Mouse (Mus musculus): ENCODE results near the gene Polr3c. TPM values are rescaled to one million over a fixed set of nuclear protein-coding genes. Genes with fewer than 3 reads are reported as not detected.

Gene Polr3c
- polyA plus RNA-seq, 1 experiment: 43.0 TPM

DNA sequence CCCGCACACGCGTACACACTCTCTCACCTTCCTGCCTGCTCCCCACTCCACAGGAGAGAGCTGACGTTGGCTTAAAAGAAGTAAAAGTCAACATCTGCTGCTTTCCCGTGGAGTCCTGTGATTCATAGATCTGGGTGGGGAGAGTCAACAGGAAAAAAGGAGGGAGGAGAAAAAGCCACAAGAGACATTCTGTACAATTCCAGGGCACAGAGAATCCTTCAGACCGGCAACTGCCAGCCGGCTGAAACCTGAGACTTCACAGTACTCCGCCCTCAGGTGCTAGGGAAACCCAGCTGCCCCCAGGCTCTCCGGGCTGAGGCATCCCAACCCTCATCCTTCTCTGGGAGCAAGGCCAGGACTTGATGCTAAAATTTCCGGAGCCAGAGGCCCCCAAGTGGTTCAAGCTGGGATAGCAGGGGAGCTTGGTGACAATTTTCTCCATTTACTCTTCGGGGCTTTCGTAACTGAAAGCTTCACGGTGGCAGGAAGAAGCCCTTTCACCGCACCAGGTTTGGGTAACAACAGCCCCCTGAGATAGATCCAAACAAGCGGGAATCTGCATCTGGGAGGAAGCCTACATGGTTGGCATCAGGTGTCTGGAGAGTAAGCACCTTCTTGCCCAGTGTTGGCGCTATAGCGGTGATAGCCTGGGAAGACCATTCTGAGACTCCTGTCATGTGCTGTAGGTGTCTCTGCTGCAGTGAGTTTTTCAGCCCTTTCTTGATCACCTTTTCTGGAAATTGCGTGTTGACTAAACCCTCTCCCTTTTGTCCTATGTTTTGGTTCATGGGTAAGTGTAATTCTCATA, 63.8 kb downstream of the Polr3c start:
- Histone ChIP-seq H3K9ac (ENCODE audit: low read depth, poor library complexity, severe bottlenecking) (peak overlapping the region; percentile 34), H3K36me3 (ENCODE audit: control insufficient read depth, insufficient read depth, low read length, poor library complexity, severe bottlenecking) (no peaks in the 10 kb centered on the region), H3K4me3 (ENCODE audit: low read depth, low read length) (peak overlapping the region; percentile 54), H3K4me1 (ENCODE audit: control insufficient read depth, insufficient read depth, low read length) (no peaks in the 10 kb centered on the region), H3K27ac (ENCODE audit: insufficient read depth, low read length) (peak overlapping the region; percentile 73), H3K27me3 (ENCODE audit: control insufficient read depth, insufficient read depth, low read length, poor library complexity, severe bottlenecking) (no peaks in the 10 kb centered on the region), H3K9me3 (replicated peaks; ENCODE audit: control insufficient read depth, insufficient read depth, low read length, poor library complexity, severe bottlenecking) (no peaks in the 10 kb centered on the region)
- TF ChIP-seq CTCF (IDR thresholded peaks at IDR 0.05; ENCODE audit: low read depth, low read length) (peak; percentile 54), POLR2A (IDR thresholded peaks at IDR 0.05; ENCODE audit: insufficient read depth, low read length) (no peak), EP300 (IDR thresholded peaks at IDR 0.05; ENCODE audit: insufficient read depth, low read depth, low read length) (peak; percentile 85)

DNA sequence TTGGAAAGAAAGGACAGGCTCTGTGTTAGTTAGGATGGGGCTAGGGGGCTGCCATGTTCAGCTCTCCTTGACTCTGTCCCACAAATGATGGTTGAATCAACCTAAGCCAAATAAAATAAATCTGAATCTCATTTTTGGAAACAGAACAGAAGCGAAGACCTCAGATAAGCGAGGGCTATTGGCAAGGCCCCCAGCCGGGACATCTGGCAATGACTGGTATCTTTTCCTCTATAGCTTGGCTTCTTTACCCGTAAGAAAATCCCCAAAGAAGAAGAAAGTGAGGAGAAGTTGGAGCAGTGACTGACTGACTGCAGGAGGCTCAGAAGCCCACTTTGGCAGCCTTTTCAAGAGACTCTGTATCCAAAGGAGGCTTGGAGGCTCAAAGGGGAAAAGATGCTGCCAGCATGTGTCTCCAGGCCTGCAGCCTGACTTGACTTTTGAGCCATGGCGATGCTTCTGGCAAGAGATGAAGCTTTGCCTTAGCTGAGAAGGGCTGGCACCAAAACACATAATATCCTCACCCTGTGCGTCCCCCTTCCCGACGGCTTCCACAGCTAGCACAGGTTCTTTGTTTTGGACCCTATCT, 64.6 kb downstream of the Polr3c start:
- TF ChIP-seq EP300 (IDR thresholded peaks at IDR 0.05; ENCODE audit: insufficient read depth, low read depth, low read length) (no peak), CTCF (IDR thresholded peaks at IDR 0.05; ENCODE audit: low read depth, low read length) (no peak), POLR2A (IDR thresholded peaks at IDR 0.05; ENCODE audit: insufficient read depth, low read length) (no peak)
- Histone ChIP-seq H3K9me3 (replicated peaks; ENCODE audit: control insufficient read depth, insufficient read depth, low read length, poor library complexity, severe bottlenecking) (no peaks in the 10 kb centered on the region), H3K27me3 (ENCODE audit: control insufficient read depth, insufficient read depth, low read length, poor library complexity, severe bottlenecking) (no peaks in the 10 kb centered on the region), H3K4me1 (ENCODE audit: control insufficient read depth, insufficient read depth, low read length) (no peaks in the 10 kb centered on the region), H3K27ac (ENCODE audit: insufficient read depth, low read length) (peak overlapping the region; percentile 35), H3K36me3 (ENCODE audit: control insufficient read depth, insufficient read depth, low read length, poor library complexity, severe bottlenecking) (no peaks in the 10 kb centered on the region), H3K4me3 (ENCODE audit: low read depth, low read length) (peak overlapping the region; percentile 18; the same call in 1 of the 2 replicates), H3K9ac (ENCODE audit: low read depth, poor library complexity, severe bottlenecking) (peak overlapping the region; percentile 34)

Other genes with a start within 250 kb of the Polr3c start
- gene Hfe2, start 202.5 kb downstream of the Polr3c start, polyA plus RNA-seq (2011; ENCODE audit: insufficient read depth, insufficient read length, low read depth, missing spikeins): 0.88 and 1.2 TPM in 2 replicates
- gene Txnip, start 169.7 kb downstream of the Polr3c start, polyA plus RNA-seq (2011; ENCODE audit: insufficient read depth, insufficient read length, low read depth, missing spikeins): 450 and 464 TPM in 2 replicates
- gene Gm16253, start 150.6 kb downstream of the Polr3c start, polyA plus RNA-seq (2011; ENCODE audit: insufficient read depth, insufficient read length, low read depth, missing spikeins): 1.1 and 1.7 TPM in 2 replicates
- gene Polr3gl, start 133.4 kb downstream of the Polr3c start, polyA plus RNA-seq (2011; ENCODE audit: insufficient read depth, insufficient read length, low read depth, missing spikeins): 16.2 and 22.8 TPM in 2 replicates
- 0.31 and 0.43 TPM in 2 replicates for gene Ankrd34a, start 131.0 kb downstream of the Polr3c start, polyA plus RNA-seq (2011; ENCODE audit: insufficient read depth, insufficient read length, low read depth, missing spikeins)
- 2.5 and 3.1 TPM in 2 replicates for gene Lix1l, start 126.5 kb downstream of the Polr3c start, polyA plus RNA-seq (2011; ENCODE audit: insufficient read depth, insufficient read length, low read depth, missing spikeins)
- gene Rbm8a, start 97.7 kb downstream of the Polr3c start, polyA plus RNA-seq (2011; ENCODE audit: insufficient read depth, insufficient read length, low read depth, missing spikeins): 325 and 344 TPM in 2 replicates
- gene Pex11b, start 92.3 kb downstream of the Polr3c start, polyA plus RNA-seq (2011; ENCODE audit: insufficient read depth, insufficient read length, low read depth, missing spikeins): 21.4 and 22.3 TPM in 2 replicates
- gene Gm42957, start 92.2 kb downstream of the Polr3c start, polyA plus RNA-seq (2011; ENCODE audit: insufficient read depth, insufficient read length, low read depth, missing spikeins): 0.35 TPM in 1 of 2 replicates, not detected in the other
- 0.43 and 1.1 TPM in 2 replicates for gene Itga10, start 82.0 kb downstream of the Polr3c start, polyA plus RNA-seq (2011; ENCODE audit: insufficient read depth, insufficient read length, low read depth, missing spikeins)
- gene Ankrd35, start 57.5 kb downstream of the Polr3c start, polyA plus RNA-seq (2011; ENCODE audit: insufficient read depth, insufficient read length, low read depth, missing spikeins): 3.5 and 3.7 TPM in 2 replicates
- gene Pias3, start 31.2 kb downstream of the Polr3c start, polyA plus RNA-seq (2011; ENCODE audit: insufficient read depth, insufficient read length, low read depth, missing spikeins): 31.8 and 42.1 TPM in 2 replicates
- gene Nudt17, start 19.1 kb downstream of the Polr3c start, polyA plus RNA-seq (2011; ENCODE audit: insufficient read depth, insufficient read length, low read depth, missing spikeins): 9.9 and 10.7 TPM in 2 replicates
- gene Rnf115, start within 50 bp of the Polr3c start, polyA plus RNA-seq (2011; ENCODE audit: insufficient read depth, insufficient read length, low read depth, missing spikeins): 49.9 and 52.3 TPM in 2 replicates
- gene Pdzk1, start 101.7 kb upstream of the Polr3c start, polyA plus RNA-seq (2011; ENCODE audit: insufficient read depth, insufficient read length, low read depth, missing spikeins): 2.4 and 3.2 TPM in 2 replicates
- gene Cd160, start 101.7 kb upstream of the Polr3c start, polyA plus RNA-seq (2011; ENCODE audit: insufficient read depth, insufficient read length, low read depth, missing spikeins): not detected in 2 replicates
- not detected in 2 replicates for gene Gja5, start 177.1 kb upstream of the Polr3c start, polyA plus RNA-seq (2011; ENCODE audit: insufficient read depth, insufficient read length, low read depth, missing spikeins)
- gene Gpr89, start 177.7 kb upstream of the Polr3c start, polyA plus RNA-seq (2011; ENCODE audit: insufficient read depth, insufficient read length, low read depth, missing spikeins): 31.2 and 35.6 TPM in 2 replicates
- not detected in 2 replicates for gene Gja8, start 198.4 kb upstream of the Polr3c start, polyA plus RNA-seq (2011; ENCODE audit: insufficient read depth, insufficient read length, low read depth, missing spikeins)